Mouse (Mus musculus) limb, embryonic 10.5 days (tissue): ENCODE data around the gene Trp53. TPM values are rescaled to one million over a fixed set of nuclear protein-coding genes. Genes with fewer than 3 reads are reported as not detected.
"Not testable (repeated sequence)": the region's sequence is repeated elsewhere in the genome, so short reads cannot be mapped to it uniquely, and the experiment has no call there.

Experiments used
- DNase-seq: peaks from one replicate; pipeline ENCODE4 v3.0.0-alpha.2; 2017; ENCODE audit warnings: low spot score
- H3K27ac ChIP-seq: fragments of 300-500 bp; sonication (generic); 2 replicates; pipeline ENCODE4 v1.5.1; 2016; ENCODE audit warnings: mild to moderate bottlenecking
- H3K27me3 ChIP-seq: fragments of 300-500 bp; sonication (generic); 2 replicates; pipeline ENCODE4 v1.6.1; 2016; ENCODE audit warnings: low read depth, mild to moderate bottlenecking; ENCODE audit not compliant: poor library complexity, severe bottlenecking
- H3K36me3 ChIP-seq: fragments of 300-500 bp; sonication (generic); 2 replicates; pipeline ENCODE4 v1.6.1; 2016; ENCODE audit warnings: mild to moderate bottlenecking, moderate library complexity
- H3K4me1 ChIP-seq: fragments of 300-500 bp; sonication (generic); 2 replicates; pipeline ENCODE4 v1.6.1; 2016
- H3K4me3 ChIP-seq: fragments of 300-500 bp; sonication (generic); 2 replicates; pipeline ENCODE4 v1.5.1; 2016; ENCODE audit warnings: mild to moderate bottlenecking, moderate library complexity
- H3K9me3 ChIP-seq: fragments of 300-500 bp; sonication (generic); replicated peaks from 2 replicates; pipeline ENCODE4 v1.6.1; 2016; ENCODE audit warnings: mild to moderate bottlenecking
- WGBS: fragments of 180-500 bp; shearing (Covaris S2); methylation state at CpG from one replicate; pipeline ENCODE4 v1.1.7; 2016; 5-methylcytosine and 5-hydroxymethylcytosine counted together
- polyA plus RNA-seq: library from polyadenylated mRNA; unstranded; fragments of >200 nt; fragmentation: Nextera tagmentation; extraction: Ambion mirVana; gene quantifications from 2 replicates; pipeline ENCODE4 v1.2.1, GENCODE M21; 2016

Gene Trp53
- polyA plus RNA-seq, result 243 and 267 TPM in 2 replicates

DNA sequence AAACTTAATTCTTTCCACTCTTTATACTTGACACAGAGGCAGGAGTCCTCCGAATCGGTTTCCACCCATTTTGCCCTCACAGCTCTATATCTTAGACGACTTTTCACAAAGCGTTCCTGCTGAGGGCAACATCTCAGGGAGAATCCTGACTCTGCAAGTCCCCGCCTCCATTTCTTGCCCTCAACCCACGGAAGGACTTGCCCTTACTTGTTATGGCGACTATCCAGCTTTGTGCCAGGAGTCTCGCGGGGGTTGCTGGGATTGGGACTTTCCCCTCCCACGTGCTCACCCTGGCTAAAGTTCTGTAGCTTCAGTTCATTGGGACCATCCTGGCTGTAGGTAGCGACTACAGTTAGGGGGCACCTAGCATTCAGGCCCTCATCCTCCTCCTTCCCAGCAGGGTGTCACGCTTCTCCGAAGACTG is at the start of gene Trp53, which contains the start of gene Wrap53:
Gene Trp53, plus strand, starts transcription at position 269 of the 424 bp plus-strand sequence.
Gene Wrap53, minus strand, starts transcription at position 165 of the 424 bp plus-strand sequence.
- H3K4me3 ChIP-seq, result peak within 1 kb of the TSS; percentile 71

DNA sequence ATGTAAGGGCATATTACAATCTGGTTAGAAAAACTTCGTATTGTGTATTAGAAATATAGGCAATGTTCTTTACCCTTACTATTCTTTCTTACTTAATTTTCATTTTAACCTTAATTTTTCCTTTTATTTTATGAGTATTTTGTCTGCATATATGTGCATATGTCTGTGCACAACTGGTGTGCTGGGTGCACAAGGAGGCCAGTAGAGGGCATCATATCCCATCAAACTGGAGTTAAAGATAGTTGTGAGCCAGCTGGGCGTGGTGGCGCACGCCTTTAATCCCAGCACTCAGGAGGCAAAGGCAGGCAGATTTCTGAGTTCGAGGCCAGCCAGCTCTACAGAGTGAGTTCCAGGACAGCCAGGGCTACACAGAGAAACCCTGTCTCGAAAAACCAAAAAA is 49.4 kb upstream of the Trp53 start:
- WGBS, result 91% methylated on average over 6 of the region's 6 CpGs
- H3K36me3 ChIP-seq, H3K4me3 ChIP-seq, H3K27ac ChIP-seq, DNase-seq, H3K27me3 ChIP-seq, H3K9me3 ChIP-seq: not testable (repeated sequence)
- peaks cover 18% of the 10 kb centered on the region for H3K4me1 ChIP-seq

More for the DNA sequence above, at the start of gene Trp53, which contains the start of gene Wrap53:
- H3K27ac ChIP-seq, result peak within 1 kb of the TSS; percentile 95
- no peaks in the 10 kb centered on the region for H3K9me3 ChIP-seq
- DNase-seq, result peak; percentile 88
- H3K36me3 ChIP-seq, result peaks cover 50% of the 10 kb centered on the region
- WGBS, result 0% methylated on average over 13 of the region's 13 CpGs
- peaks cover 41% of the 10 kb centered on the region for H3K4me1 ChIP-seq
- H3K27me3 ChIP-seq, result no peaks in the 10 kb centered on the region

DNA sequence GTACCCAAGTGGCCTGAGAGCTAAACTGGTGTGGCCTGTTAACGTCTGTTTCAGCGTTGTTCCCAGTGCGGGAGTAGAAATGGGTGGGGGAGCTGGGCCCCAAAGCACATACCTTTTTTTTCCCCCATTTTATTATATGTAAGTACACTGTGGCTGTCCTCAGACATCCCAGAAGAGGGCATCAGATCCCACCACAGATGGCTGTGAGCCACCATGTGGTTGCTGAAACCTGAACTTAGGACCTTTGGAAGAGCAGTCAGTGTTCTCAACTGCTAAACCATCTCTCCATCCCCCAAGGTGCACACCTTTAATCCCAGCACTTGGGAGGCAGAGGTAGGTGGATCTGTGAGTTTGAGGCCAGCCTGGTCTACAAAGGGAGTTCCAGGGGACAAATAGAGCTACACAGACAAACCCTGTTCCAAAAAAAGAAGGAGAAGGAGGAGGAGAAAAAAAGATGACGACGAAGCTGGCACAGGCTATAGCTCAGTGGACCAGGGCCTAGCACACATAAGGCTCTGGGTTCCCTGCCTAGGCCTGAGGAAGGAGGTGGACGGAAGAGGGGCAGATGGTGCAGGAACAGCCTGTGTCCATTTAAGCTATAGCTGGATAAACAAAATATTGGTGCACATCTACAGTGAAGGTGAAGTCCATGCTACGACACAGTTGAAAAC is 47.5 kb upstream of the Trp53 start:
- H3K4me3 ChIP-seq, result no peak overlapping the region
- H3K36me3 ChIP-seq, result no peaks in the 10 kb centered on the region
- WGBS, result 86% methylated on average over 7 of the region's 7 CpGs
- H3K9me3 ChIP-seq, result no peaks in the 10 kb centered on the region
- peaks cover 5% of the 10 kb centered on the region; the same call in 1 of the 2 replicates for H3K27me3 ChIP-seq
- no peak overlapping the region for H3K27ac ChIP-seq
- peaks cover 25% of the 10 kb centered on the region for H3K4me1 ChIP-seq
- no peak for DNase-seq

- Histone ChIP-seq H3K4me3 (no peak overlapping the region), H3K4me1 (peaks cover 43% of the 10 kb centered on the region), H3K27ac (no peak overlapping the region), H3K27me3 (no peaks in the 10 kb centered on the region), H3K36me3 (no peaks in the 10 kb centered on the region), H3K9me3 (no peaks in the 10 kb centered on the region)
- WGBS, result 78% methylated on average over 1 of the region's 1 CpGs
- no peak for DNase-seq
Measured at GRCm38 (mm10) chr11:69534990-69535389, 45.2 kb upstream of the Trp53 start.

DNA sequence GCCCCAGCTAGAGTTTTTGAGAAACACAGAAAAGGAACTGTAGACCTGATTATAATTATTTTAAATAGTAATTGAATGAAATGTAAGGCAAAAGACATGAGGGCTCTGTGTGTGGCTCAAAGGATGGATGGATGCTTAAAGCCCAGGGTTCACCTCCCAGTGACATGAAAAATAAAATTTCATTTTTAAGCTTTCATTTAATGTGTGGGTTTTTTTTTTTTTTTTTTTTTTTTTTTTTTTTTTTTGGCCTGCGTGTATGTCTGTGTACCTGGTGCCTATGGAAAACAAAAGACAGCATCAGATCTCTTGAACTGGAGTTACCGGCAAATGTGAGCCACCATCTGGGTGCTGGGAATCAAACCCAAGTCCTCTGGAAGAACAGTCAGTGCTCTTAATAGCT is 39.5 kb upstream of the Trp53 start:
- H3K4me1 ChIP-seq, result peaks cover 54% of the 10 kb centered on the region

DNA sequence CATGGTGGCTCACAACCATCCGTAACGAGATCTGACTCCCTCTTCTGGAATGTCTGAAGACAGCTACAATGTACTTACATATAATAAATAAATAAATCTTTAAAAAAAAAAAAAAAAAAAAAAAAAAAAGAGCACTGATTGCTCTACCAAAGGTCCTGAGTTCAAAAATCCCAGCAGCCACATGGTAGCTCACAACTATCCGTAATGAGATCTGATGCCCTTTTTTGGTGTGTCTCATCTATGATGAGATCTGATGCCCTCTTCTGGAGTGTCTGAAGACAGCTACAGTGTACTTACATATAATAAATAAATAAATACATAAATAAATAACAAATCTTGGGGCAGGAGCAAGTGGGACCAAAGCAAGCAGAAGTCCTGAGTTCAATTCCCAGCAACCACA is 38.4 kb upstream of the Trp53 start:
- DNase-seq, H3K36me3 ChIP-seq, H3K27me3 ChIP-seq, H3K27ac ChIP-seq, H3K4me3 ChIP-seq, H3K9me3 ChIP-seq: not testable (repeated sequence)
- peaks cover 54% of the 10 kb centered on the region for H3K4me1 ChIP-seq
- 72% methylated on average over 2 of the region's 3 CpGs for WGBS

More for the DNA sequence above, 39.5 kb upstream of the Trp53 start:
- Histone ChIP-seq H3K4me3 (no peak overlapping the region), H3K36me3 (no peaks in the 10 kb centered on the region), H3K27ac (no peak overlapping the region), H3K9me3 (no peaks in the 10 kb centered on the region), H3K27me3 (no peaks in the 10 kb centered on the region)
- DNase-seq, result no peak
- 91% methylated on average over 2 of the region's 2 CpGs for WGBS

- H3K36me3 ChIP-seq, result no peaks in the 10 kb centered on the region
- peaks cover 8% of the 10 kb centered on the region for H3K27me3 ChIP-seq
- H3K27ac ChIP-seq, result peak overlapping the region; percentile 60; the same call in 1 of the 2 replicates
- no peaks in the 10 kb centered on the region for H3K9me3 ChIP-seq
- H3K4me3 ChIP-seq, result no peak overlapping the region
- DNase-seq, result no peak
- 70% methylated on average over 3 of the region's 3 CpGs for WGBS
- H3K4me1 ChIP-seq, result peaks cover 54% of the 10 kb centered on the region
Measured at GRCm38 (mm10) chr11:69543598-69543997, 36.6 kb upstream of the Trp53 start.

DNA sequence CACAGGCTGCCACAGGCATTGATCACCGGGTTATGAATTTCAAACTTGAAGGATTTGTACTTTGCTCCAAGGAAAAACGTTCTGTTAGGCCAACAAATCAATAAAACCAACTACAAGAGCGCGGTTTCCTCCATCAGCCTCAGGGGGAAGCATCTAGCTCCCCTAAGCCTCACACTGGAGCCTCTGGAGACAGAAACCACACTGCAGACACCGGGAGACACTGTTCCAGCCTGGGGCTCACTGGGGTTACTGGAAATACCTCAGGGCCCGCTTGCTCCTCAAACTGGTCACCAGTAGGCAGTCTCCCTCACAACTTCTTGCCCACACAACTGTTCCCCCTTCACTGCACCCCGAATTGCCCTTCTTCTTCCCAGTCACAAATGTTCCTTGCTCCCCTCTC is 34.2 kb upstream of the Trp53 start:
- no peaks in the 10 kb centered on the region for H3K36me3 ChIP-seq
- peaks cover 58% of the 10 kb centered on the region for H3K4me1 ChIP-seq
- no peaks in the 10 kb centered on the region for H3K9me3 ChIP-seq
- H3K27me3 ChIP-seq, result peaks cover 16% of the 10 kb centered on the region
- WGBS, result 16% methylated on average over 7 of the region's 7 CpGs
- H3K27ac ChIP-seq, result peak overlapping the region; percentile 95
- DNase-seq, result no peak
- H3K4me3 ChIP-seq, result peak overlapping the region; percentile 65

DNA sequence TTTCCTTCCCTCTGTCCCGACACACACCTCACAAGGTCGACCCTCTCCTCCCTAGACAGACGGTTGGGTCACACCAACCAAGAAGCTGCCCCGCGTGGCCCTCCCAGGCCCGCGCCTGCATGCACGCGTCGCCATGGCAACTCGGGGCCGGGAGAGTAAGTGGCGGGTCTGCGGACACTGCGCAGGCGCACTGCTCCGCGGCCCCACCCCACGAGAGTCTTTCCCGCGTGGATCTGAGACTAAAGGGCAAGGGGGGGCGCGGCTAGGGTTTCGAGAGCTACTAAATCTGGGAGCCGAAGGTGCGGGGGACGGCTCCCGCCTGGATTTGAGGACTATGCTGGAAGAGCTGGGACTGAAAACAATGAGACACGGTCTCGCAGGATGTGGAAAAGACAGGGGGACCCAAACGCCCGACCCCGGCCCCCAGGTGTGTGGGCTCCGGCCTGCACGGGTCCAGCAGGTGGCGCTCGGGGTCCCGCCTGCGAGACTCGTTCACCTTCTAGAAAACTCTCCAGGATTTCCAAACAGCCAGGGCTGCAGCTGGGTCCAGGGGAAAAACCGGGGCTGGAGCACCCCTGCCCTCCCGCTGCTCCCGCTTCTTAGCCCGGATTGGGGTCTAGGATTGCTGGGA is 33.6 kb upstream of the Trp53 start:
- H3K9me3 ChIP-seq, result no peaks in the 10 kb centered on the region
- peak; percentile 89 for DNase-seq
- peak overlapping the region; percentile 95 for H3K27ac ChIP-seq
- WGBS, result under 1% methylated on average over 44 of the region's 44 CpGs
- H3K27me3 ChIP-seq, result peaks cover 16% of the 10 kb centered on the region
- H3K4me3 ChIP-seq, result peak overlapping the region; percentile 65
- H3K36me3 ChIP-seq, result no peaks in the 10 kb centered on the region
- peaks cover 58% of the 10 kb centered on the region for H3K4me1 ChIP-seq

DNA sequence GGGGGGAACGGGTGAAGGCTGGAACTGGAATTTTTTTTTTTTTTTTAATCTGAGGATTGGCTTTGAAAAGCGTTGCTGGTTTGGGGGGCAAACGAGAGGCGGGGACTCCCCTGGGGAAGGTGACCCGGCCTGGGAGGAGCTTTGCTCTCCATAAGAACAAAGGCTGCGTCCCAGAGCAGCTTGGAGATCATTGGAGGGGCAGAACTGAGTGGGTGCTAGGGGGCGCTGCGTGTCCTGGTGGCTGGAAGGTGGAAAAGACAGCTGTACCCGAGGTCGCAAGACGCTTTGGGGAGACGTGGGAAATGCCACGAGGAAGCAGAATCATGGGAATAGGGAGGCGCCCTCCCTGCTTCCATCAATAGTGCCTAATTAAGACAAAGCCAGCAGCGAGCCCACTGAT is 33.1 kb upstream of the Trp53 start:
- H3K9me3 ChIP-seq, result no peaks in the 10 kb centered on the region
- peak overlapping the region; percentile 95 for H3K27ac ChIP-seq
- no peaks in the 10 kb centered on the region for H3K36me3 ChIP-seq
- 3% methylated on average over 15 of the region's 15 CpGs for WGBS
- peaks cover 16% of the 10 kb centered on the region for H3K27me3 ChIP-seq
- DNase-seq, result no peak
- H3K4me3 ChIP-seq, result peak overlapping the region; percentile 65
- peaks cover 58% of the 10 kb centered on the region for H3K4me1 ChIP-seq

GRCm38 (mm10) chr11:69549060-69549656 is 31.0 kb upstream of the Trp53 start, which contains the start of gene Dnah2:
TSS of gene Dnah2 (minus strand) at chr11:69549110.
- peak within 1 kb of the TSS; percentile 95 for H3K27ac ChIP-seq
- 36% methylated on average over 12 of the region's 12 CpGs for WGBS
- H3K27me3 ChIP-seq, result peaks cover 16% of the 10 kb centered on the region
- DNase-seq, result no peak
- H3K4me3 ChIP-seq, result 0 out of 2 replicates have a peak within 1 kb of the TSS, but pooled peaks have one; percentile 1
- peaks cover 2% of the 10 kb centered on the region for H3K36me3 ChIP-seq
- H3K9me3 ChIP-seq, result no peaks in the 10 kb centered on the region
- peaks cover 67% of the 10 kb centered on the region for H3K4me1 ChIP-seq

GRCm38 (mm10) chr11:69551310-69551709 is 28.8 kb upstream of the Trp53 start:
- WGBS, result 81% methylated on average over 4 of the region's 4 CpGs
- Histone ChIP-seq H3K4me3 (no peak overlapping the region), H3K27ac (no peak overlapping the region), H3K4me1 (peaks cover 78% of the 10 kb centered on the region), H3K36me3 (peaks cover 24% of the 10 kb centered on the region), H3K27me3 (peaks cover 21% of the 10 kb centered on the region), H3K9me3 (no peaks in the 10 kb centered on the region)
- DNase-seq, result no peak
